Mouse (Mus musculus) liver, embryonic 13.5 days (tissue): ENCODE measurements around the gene Jmjd1c. TPM values are rescaled to one million over a fixed set of nuclear protein-coding genes. Genes with fewer than 3 reads are reported as not detected.
"Not testable (repeated sequence)": the region's sequence is repeated elsewhere in the genome, so short reads cannot be mapped to it uniquely, and the experiment has no call there.

Experiments
- ATAC-seq: fragments of 200-750 bp; cut with Nextera tagmentation; 2 replicates; pipeline ENCODE4 v1.8.0; 2017; ENCODE audit warnings: low read depth, mild to moderate bottlenecking, moderate number of reproducible peaks, moderate library complexity
- DNase-seq: peaks from one replicate; pipeline ENCODE4 v3.0.0; 2022
- H3K27ac ChIP-seq: fragments of 300-500 bp; sonication (generic); 2 replicates; pipeline ENCODE4 v1.5.1; 2015; ENCODE audit warnings: moderate library complexity, mild to moderate bottlenecking, inconsistent platforms
- H3K27me3 ChIP-seq: fragments of 300-500 bp; sonication (generic); 2 replicates; pipeline ENCODE4 v1.6.1; 2015; ENCODE audit warnings: mild to moderate bottlenecking, inconsistent platforms
- H3K36me3 ChIP-seq: fragments of 300-500 bp; sonication (generic); 2 replicates; pipeline ENCODE4 v1.6.1; 2015; ENCODE audit warnings: mild to moderate bottlenecking, inconsistent platforms
- H3K4me1 ChIP-seq: fragments of 300-500 bp; sonication (generic); replicated peaks from 2 replicates; pipeline ENCODE4 v1.6.1; 2015; ENCODE audit warnings: inconsistent platforms
- H3K4me2 ChIP-seq: fragments of 300-500 bp; sonication (generic); 2 replicates; pipeline ENCODE4 v1.6.1; 2015; ENCODE audit warnings: inconsistent platforms, mild to moderate bottlenecking, moderate library complexity
- H3K4me3 ChIP-seq: fragments of 300-500 bp; sonication (generic); replicated peaks from 2 replicates; pipeline ENCODE4 v1.5.1; 2015; ENCODE audit warnings: mild to moderate bottlenecking, inconsistent platforms
- H3K9ac ChIP-seq: fragments of 300-500 bp; sonication (generic); 2 replicates; pipeline ENCODE4 v1.6.1; 2015; ENCODE audit warnings: mild to moderate bottlenecking, inconsistent platforms
- H3K9me3 ChIP-seq: fragments of 300-500 bp; sonication (generic); replicated peaks from 2 replicates; pipeline ENCODE4 v1.6.1; 2016; ENCODE audit warnings: inconsistent platforms
- WGBS: fragments of 180-500 bp; shearing (Covaris S2); methylation state at CpG from one replicate; pipeline ENCODE4 v1.1.7; 2015; ENCODE audit not compliant: insufficient replicate concordance; 5-methylcytosine and 5-hydroxymethylcytosine counted together
- polyA plus RNA-seq: library from polyadenylated mRNA; unstranded; fragments of >200 nt; fragmentation: Nextera tagmentation; extraction: Ambion mirVana; gene quantifications from 2 replicates; pipeline ENCODE4 v1.2.1, GENCODE M21; 2015

Jmjd1c gene
- polyA plus RNA-seq, 1 experiment from 2014 or later: 10.4 TPM

DNA sequence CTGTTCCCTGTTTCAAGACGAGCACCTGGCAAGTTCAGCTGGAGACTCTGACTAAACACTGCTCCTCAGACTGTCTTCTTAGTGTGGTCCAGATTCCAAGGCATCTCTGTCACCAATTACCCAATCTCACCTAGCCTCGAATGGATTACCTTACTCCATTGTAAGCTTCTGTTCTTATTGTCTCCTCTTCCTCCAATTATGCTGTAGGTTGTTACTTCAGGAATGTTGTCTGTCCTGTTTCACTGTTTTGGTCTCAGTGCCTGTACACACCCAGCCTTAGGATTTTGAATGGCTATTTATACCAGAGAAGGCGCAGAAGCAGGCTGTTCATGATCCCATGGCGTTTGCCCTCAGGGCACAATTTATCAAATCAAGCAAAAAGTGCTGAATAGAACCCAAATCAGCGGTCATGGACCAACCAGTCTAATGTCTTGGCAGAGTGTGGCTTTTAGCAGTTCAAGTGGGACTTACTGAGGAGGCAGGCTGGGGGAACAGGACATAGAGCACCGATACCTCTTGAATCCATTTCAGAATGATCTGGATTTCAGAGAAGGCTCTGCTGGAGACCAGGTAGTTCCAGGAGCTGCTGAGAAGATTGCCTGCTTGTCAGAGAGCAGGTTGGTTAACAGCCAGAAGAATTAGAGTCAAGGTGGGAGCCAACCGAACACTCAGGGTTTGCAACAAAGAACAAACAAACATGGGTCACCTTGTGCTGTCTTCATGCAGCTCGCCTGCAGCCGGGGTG is 11.3 kb downstream of the Jmjd1c start:
- DNase-seq (no peak), ATAC-seq (no peak)
- no peaks in the 10 kb centered on the region for H3K9me3 ChIP-seq
- 70% methylated on average over 9 of the region's 9 CpGs for WGBS
- peaks cover 82% of the 10 kb centered on the region for H3K4me1 ChIP-seq
- H3K4me3 ChIP-seq: no peak overlapping the region
- H3K27me3 ChIP-seq: no peaks in the 10 kb centered on the region
- H3K27ac ChIP-seq: 0 out of 2 replicates have a peak overlapping the region, but pooled peaks have one; percentile 29
- no peaks in the 10 kb centered on the region for H3K36me3 ChIP-seq
- H3K4me2 ChIP-seq: peak overlapping the region; percentile 11; the same call in 1 of the 2 replicates
- no peak overlapping the region for H3K9ac ChIP-seq

DNA sequence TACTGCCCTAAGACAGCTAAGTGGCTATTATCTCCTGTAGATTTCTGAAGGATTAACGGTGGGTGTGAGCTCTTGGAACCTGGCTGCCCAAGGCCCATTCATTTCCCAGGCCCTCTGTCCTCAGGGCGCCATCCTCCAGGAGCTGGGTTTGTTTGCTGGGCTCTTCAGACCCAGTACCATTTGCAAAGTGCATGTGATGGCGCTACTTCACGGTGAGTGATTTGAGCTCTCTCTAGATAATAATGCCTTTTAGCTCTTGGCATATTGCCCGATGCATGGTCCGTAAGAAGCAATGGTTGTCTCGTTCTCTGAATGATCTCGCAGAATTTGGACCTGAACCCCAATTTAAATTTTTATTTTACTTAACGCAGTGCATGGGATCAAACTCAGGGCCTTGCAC is 12.2 kb downstream of the Jmjd1c start:
- DNase-seq (no peak), ATAC-seq (no peak)
- Histone ChIP-seq H3K27ac (no peak overlapping the region), H3K4me3 (no peak overlapping the region), H3K4me1 (peaks cover 77% of the 10 kb centered on the region), H3K9me3 (no peaks in the 10 kb centered on the region), H3K4me2 (no peak overlapping the region), H3K27me3 (no peaks in the 10 kb centered on the region), H3K36me3 (no peaks in the 10 kb centered on the region), H3K9ac (no peak overlapping the region)
- WGBS: 79% methylated on average over 9 of the region's 9 CpGs

DNA sequence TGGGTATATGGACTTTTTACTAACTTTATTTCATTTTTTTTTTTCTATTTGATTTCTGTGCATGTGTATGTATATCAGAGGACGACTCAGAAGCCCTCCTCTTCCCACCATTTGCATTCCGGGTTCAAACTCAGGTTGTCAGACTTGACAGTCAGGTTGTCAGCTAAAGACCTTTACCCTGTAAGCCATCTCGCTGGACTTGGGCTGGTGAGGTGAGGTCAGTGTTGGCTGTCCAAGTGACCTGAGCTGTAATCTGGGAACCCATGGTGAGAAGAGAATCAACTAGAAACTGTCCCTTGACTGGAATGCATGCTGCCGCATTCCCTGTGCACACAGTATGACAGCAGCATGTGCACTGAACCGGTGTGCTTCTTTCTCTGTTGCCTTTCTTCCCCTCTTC is 13.7 kb downstream of the Jmjd1c start:
- Histone ChIP-seq H3K4me1 (peaks cover 62% of the 10 kb centered on the region), H3K9ac (no peak overlapping the region), H3K4me2 (no peak overlapping the region), H3K4me3 (no peak overlapping the region), H3K9me3 (no peaks in the 10 kb centered on the region), H3K27me3 (no peaks in the 10 kb centered on the region), H3K36me3 (no peaks in the 10 kb centered on the region), H3K27ac (no peak overlapping the region)
- WGBS: 73% methylated on average over 5 of the region's 5 CpGs
- DNase-seq (no peak), ATAC-seq (no peak)

DNA sequence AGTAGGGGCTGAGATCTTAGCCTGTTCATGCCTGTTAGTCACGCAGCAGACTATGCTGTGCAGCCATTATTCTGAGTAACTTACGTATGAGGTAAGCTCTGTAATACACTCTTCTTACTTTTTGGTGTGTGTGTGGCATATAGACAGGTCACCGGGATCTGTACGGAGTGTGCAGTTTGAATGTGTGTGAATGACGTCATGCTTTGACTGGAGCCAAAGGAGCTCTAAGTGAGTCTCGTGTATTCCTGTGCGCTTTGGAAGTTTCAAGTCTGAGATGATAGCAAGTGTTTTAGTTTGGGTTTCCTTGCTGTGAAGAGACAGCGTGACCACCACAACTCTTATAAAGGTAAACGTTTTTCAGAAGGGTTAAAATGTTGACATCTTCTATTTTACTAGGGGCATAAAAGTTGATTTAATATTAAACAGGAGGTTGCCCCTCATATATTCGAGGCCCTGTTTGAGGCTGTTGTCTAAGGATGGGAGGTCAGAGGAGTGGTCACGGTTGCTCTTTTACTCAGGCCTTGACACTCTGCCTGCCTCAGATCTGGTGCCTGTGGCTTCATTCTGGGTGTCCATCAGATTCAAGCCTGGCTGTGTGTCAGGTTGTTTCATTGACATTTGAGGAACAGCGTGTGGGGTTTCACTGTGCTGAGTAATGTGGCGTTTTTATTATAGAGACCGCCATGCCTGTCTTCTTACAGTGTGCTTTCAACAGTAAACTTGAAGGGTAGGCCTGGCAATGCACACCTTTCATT is 15.3 kb downstream of the Jmjd1c start:
- H3K4me1 ChIP-seq: peaks cover 60% of the 10 kb centered on the region
- no peak overlapping the region for H3K27ac ChIP-seq
- no peak for DNase-seq
- H3K4me2 ChIP-seq: no peak overlapping the region
- no peaks in the 10 kb centered on the region for H3K27me3 ChIP-seq
- WGBS: 77% methylated on average over 14 of the region's 14 CpGs
- H3K9me3 ChIP-seq: no peaks in the 10 kb centered on the region
- H3K9ac ChIP-seq: no peak overlapping the region
- no peak overlapping the region for H3K4me3 ChIP-seq
- ATAC-seq: no peak
- H3K36me3 ChIP-seq: no peaks in the 10 kb centered on the region

DNA sequence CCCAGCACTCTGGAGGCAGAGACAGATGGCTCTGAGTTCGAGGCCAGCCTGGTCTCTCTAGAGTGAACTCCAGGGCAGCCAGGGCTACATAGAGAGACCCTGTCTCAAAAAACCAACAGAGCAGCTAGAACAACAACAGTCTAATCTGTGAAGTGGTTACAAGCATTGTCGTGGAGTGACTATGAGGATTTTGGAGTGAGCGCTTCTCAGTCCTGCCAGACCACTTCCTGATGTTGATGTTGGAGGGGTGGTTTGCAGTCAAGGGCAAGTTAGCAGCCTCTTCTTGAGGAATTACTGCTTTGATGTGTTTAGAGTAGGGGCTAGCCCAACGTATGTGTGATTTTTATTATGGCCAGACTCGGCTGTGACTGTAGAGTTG is 15.9 kb downstream of the Jmjd1c start:
- DNase-seq (no peak), ATAC-seq (no peak)
- H3K9me3 ChIP-seq: no peaks in the 10 kb centered on the region
- no peaks in the 10 kb centered on the region for H3K36me3 ChIP-seq
- 39% methylated on average over 5 of the region's 5 CpGs for WGBS
- no peak overlapping the region for H3K9ac ChIP-seq
- H3K27ac ChIP-seq: no peak overlapping the region
- no peak overlapping the region for H3K4me2 ChIP-seq
- no peak overlapping the region for H3K4me3 ChIP-seq
- no peaks in the 10 kb centered on the region for H3K27me3 ChIP-seq
- H3K4me1 ChIP-seq: peaks cover 59% of the 10 kb centered on the region

DNA sequence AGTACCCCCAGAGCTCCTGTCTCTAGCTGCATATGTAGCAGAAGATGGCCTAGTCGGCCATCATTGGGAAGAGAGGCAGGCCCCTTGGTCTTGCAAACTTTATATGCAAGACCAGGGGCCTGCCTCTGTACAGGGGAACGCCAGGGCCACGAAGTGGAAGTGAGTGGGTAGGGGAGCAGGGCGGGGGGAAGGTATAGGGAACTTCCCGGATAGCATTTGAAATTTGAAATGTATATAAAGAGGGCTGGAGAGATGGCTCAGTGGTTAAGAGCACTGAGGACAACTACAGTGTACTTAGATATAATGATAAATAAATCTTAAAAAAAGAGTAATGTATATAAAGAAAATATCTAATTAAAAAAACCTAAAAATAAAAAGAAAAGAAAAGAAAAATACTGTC is 17.0 kb downstream of the Jmjd1c start:
- not testable (repeated sequence) for H3K4me3 ChIP-seq, DNase-seq, ATAC-seq, H3K9me3 ChIP-seq, H3K27ac ChIP-seq, H3K27me3 ChIP-seq, H3K36me3 ChIP-seq, H3K9ac ChIP-seq, H3K4me2 ChIP-seq
- WGBS: 52% methylated on average over 5 of the region's 5 CpGs
- peaks cover 49% of the 10 kb centered on the region for H3K4me1 ChIP-seq

DNA sequence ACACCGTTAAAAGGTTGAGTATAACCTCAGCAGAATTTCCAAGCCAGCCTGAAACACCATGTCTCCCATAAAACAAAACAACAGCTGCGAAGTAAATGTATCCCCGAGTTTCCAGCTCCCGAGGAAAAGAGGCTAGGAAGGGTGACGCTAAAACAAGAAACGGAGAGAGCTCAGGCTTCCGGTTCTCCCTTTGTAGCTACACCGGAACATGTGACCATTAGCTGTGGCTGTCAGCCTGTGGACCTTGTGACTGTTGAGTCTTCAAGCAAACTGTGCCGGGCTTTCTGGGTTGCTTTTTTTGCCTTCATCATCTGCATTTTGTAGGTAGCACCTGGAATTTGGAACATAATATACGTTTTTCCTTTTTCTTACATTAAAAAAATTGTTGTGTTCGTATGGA is 17.9 kb downstream of the Jmjd1c start:
- Histone ChIP-seq H3K4me1 (peaks cover 40% of the 10 kb centered on the region), H3K4me3 (no peak overlapping the region), H3K9me3 (no peaks in the 10 kb centered on the region), H3K27me3 (no peaks in the 10 kb centered on the region), H3K36me3 (no peaks in the 10 kb centered on the region), H3K27ac (no peak overlapping the region), H3K4me2 (no peak overlapping the region), H3K9ac (no peak overlapping the region)
- DNase-seq (no peak), ATAC-seq (no peak)
- WGBS: 77% methylated on average over 11 of the region's 11 CpGs

DNA sequence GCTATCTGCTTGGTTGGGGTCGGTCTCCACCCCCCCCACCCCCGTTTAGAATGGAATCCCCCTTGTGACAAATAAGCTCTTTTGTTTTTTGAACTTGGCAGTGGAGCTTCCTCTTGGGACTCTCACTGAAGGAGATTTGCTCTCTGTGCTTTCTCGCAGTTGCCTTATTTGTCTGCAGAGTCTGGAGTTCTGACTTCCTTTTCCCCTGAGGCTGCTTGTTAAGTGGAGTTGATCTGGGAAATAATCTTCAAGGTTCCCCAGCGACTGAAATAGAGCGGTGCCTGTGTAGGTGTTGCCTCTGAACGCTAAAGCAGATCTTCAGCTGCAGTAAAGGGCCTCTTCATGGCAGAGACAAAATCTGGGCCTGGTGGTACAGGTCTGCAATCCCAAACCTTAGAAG is 19.2 kb downstream of the Jmjd1c start:
- Histone ChIP-seq H3K4me2 (no peak overlapping the region), H3K36me3 (no peaks in the 10 kb centered on the region)

DNA sequence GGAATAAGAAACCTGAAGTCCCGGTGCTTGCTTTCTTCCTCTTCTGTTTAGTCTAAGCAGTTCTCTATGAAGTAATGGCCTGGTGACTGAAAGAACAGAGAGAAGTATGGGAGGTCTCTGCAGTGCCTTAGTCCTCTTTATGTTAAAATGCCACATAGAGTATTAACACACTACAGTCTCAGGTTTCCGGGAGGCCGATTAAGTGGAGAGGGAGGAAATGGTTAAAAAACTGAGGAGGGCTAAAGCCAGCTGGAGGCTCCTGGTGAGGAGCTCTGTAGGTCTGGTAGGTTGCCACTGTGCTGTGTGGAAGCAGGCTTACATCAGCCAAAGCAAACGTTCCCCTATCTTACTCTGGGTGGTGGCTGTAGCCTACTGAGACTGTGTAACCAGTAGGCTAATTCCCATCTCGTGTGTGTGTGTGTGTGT is 19.8 kb downstream of the Jmjd1c start:
- H3K27ac ChIP-seq: peak overlapping the region; percentile 39; the same call in 1 of the 2 replicates
- no peaks in the 10 kb centered on the region for H3K27me3 ChIP-seq
- ATAC-seq: peak; percentile 60; the same call in 1 of the 2 replicates
- DNase-seq: no peak
- no peak overlapping the region for H3K4me2 ChIP-seq
- peaks cover 38% of the 10 kb centered on the region for H3K4me1 ChIP-seq
- WGBS: 21% methylated on average over 5 of the region's 5 CpGs
- no peak overlapping the region for H3K4me3 ChIP-seq
- no peak overlapping the region for H3K9ac ChIP-seq
- H3K9me3 ChIP-seq: no peaks in the 10 kb centered on the region
- H3K36me3 ChIP-seq: no peaks in the 10 kb centered on the region

More for the DNA sequence above, 19.2 kb downstream of the Jmjd1c start:
- Histone ChIP-seq H3K9me3 (no peaks in the 10 kb centered on the region), H3K9ac (no peak overlapping the region), H3K4me1 (peaks cover 42% of the 10 kb centered on the region), H3K27me3 (no peaks in the 10 kb centered on the region), H3K27ac (0 out of 2 replicates have a peak overlapping the region, but pooled peaks have one; percentile 39), H3K4me3 (no peak overlapping the region)
- WGBS: 27% methylated on average over 6 of the region's 6 CpGs
- ATAC-seq (no peak), DNase-seq (no peak)

DNA sequence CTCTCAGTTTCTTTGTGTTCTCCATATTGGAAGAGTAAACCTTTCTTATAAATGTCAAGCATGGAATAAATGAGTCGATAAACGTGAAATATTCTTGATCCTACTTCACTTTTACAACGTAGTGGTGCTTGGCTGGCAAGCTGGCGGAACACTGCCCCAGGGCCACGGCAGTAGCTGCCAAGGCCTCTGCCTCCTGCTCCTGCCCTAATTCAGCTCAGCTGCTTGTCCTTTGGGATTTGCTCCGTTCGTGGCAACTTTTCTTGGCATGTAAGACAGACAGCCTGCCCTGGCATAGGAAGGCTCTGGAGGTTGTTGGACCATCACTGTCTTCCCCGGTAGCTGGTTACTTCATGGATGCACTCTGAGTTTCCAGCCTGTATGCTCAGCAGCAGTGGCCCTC is 20.3 kb downstream of the Jmjd1c start:
- H3K4me3 ChIP-seq: no peak overlapping the region
- 81% methylated on average over 8 of the region's 8 CpGs for WGBS
- no peaks in the 10 kb centered on the region for H3K27me3 ChIP-seq
- no peak for ATAC-seq
- no peak overlapping the region for H3K4me2 ChIP-seq
- H3K9ac ChIP-seq: no peak overlapping the region
- DNase-seq: no peak
- H3K4me1 ChIP-seq: peaks cover 34% of the 10 kb centered on the region
- no peaks in the 10 kb centered on the region for H3K9me3 ChIP-seq
- no peaks in the 10 kb centered on the region for H3K36me3 ChIP-seq
- no peak overlapping the region for H3K27ac ChIP-seq

DNA sequence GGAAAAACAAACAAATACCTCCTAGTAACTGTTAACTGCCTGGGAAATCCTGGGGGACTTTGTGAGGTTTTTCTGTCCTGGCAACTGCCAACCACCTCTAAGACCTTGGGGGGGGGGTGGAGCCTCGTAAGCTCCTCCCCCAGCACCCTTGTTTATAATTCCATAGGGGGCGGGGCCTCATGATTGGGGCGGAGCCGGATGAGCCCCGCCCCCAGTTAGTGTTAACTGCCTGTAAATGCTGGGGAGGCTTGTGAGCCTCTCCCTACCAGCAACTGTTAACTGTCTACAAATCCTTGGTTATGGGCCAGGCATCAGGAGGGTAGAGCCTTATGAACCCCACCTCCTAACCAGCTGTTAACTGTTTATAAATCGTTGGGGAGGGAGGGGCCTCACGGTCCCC is 23.4 kb downstream of the Jmjd1c start:
- Histone ChIP-seq H3K36me3 (no peaks in the 10 kb centered on the region), H3K9me3 (no peaks in the 10 kb centered on the region), H3K27ac (no peak overlapping the region), H3K4me2 (no peak overlapping the region), H3K4me3 (no peak overlapping the region), H3K27me3 (0 out of 2 replicates have a peak, but pooled peaks cover 1% of the 10 kb centered on the region), H3K9ac (no peak overlapping the region), H3K4me1 (peaks cover 27% of the 10 kb centered on the region)
- 0 out of 2 replicates have a peak, but pooled peaks have one; percentile 20 for ATAC-seq
- whole genome bisulfite sequencing: 45% methylated on average over 7 of the region's 7 CpGs
- no peak for DNase-seq
